Mouse (Mus musculus): ENCODE measurements around the gene Scgb2b2. TPM values are rescaled to one million over a fixed set of nuclear protein-coding genes. Genes with fewer than 3 reads are reported as not detected.

Scgb2b2 gene
- not detected for total RNA-seq (2021)
- long read RNA-seq, result 0 reads

DNA sequence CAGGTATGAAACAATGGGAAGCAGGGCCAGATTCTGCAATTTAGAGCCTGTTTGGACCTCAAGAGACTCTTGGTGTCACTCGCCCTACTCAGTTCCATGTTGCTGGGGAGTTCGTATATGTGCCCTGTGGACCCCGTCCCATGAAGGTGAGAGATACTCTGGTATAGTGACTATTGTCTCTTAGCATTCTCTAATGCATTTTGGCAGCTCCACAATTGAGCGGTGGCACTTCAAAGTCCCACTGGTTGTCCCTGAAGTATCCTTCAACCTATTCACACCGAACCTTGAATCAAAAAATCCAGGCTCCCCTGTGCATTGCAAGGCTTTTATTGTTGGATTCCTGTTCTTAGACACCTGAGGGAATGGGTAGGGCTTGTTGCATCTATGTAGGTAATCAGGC, at the start of gene Scgb2b2:
Gene Scgb2b2 (plus strand): TSS at position 301 of the 400 bp plus-strand sequence.
- DNase-seq (ENCODE audit: low spot score in 2 of 2), result no peak

- DNase-seq (ENCODE audit: low spot score in 2 of 2), result no peak
These were observed 1.4 kb downstream of the Scgb2b2 start, which contains the start of gene Scgb1b2 for GRCm38 (mm10) chr7:31291721-31292120. Scgb1b2 (minus strand) TSS chr7:31291821.

Other genes starting within 250 kb of the Scgb2b2 start
- gene Fxyd5, start 248.0 kb upstream of the Scgb2b2 start, total RNA-seq (2021), result 10 to 100 TPM; 35.9 to 36.5 TPM
- 100 to 1,000 TPM; 376 to 407 TPM for gene Fxyd7, start 239.0 kb upstream of the Scgb2b2 start, total RNA-seq (2021)
- gene Fxyd1, start 233.3 kb upstream of the Scgb2b2 start, total RNA-seq (2021), result 10 to 100 TPM; 67.2 to 69.2 TPM
- 10 to 100 TPM; 13.2 to 15.5 TPM for gene Lgi4, start 231.2 kb upstream of the Scgb2b2 start, total RNA-seq (2021)
- gene Fxyd3, start 213.8 kb upstream of the Scgb2b2 start, total RNA-seq (2021), result 1 to 10 TPM in 1 of 2 experiments, not detected in 1; 1.2 TPM
- gene Hpn, start 175.2 kb upstream of the Scgb2b2 start, total RNA-seq (2021), result 1 to 10 TPM; 2.1 to 2.9 TPM
- 100 to 1,000 TPM; 264 to 274 TPM for gene Scn1b, start 163.5 kb upstream of the Scgb2b2 start, total RNA-seq (2021)
- 100 to 1,000 TPM; 143 to 144 TPM for gene Gramd1a, start 134.6 kb upstream of the Scgb2b2 start, total RNA-seq (2021)
- gene Scgb1b2, start 1.3 kb downstream of the Scgb2b2 start, total RNA-seq (2021), result not detected
- not detected for gene Scgb2b3, start 71.6 kb downstream of the Scgb2b2 start, total RNA-seq (2021)
- not detected for gene Scgb1b3, start 85.1 kb downstream of the Scgb2b2 start, total RNA-seq (2021)

Measured in layer of hippocampus, postnatal 10 days (tissue).